Mouse (Mus musculus) ES-Bruce4 (cell line): Measurements from ENCODE around the gene Gm17455.

Experiments used
- CTCF ChIP-seq: IDR thresholded peaks from one replicate; pipeline ENCODE4 v1.8.1; 2011; ENCODE audit warnings: low read depth, low read length
- POLR2A ChIP-seq: IDR thresholded peaks from one replicate; pipeline ENCODE4 v1.8.1; 2011; ENCODE audit warnings: low read length; ENCODE audit not compliant: insufficient read depth

DNA sequence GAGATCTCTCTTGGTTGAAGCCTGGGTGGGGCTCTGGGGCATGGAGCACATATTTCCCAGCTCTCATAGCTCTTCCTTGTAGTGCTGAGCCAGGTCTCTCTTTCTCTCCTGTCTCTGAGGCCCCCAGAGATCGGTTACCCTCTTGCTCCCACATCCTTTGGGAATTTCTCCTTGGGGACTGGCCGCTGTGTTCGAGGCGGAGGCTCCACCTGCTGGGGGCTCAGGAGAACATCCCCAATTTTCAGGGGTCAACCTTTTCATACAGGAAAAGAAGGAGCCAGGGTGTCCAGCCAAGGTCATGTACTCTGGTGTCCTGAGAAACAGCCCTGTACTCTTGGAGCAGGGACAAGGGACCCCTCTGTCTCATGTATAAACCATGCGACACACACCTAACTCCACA, 12.3 kb downstream of the Gm17455 start:
- TF ChIP-seq CTCF (peak; percentile 53), POLR2A (no peak)
